Mouse (Mus musculus) liver, adult 2 months (tissue): ENCODE measurements around the gene Mcu.

Source experiments
- CTCF ChIP-seq: fragments of 200-500 bp; IDR thresholded peaks from 2 replicates; pipeline ENCODE4 v1.5.1; 2011; ENCODE audit warnings: low read depth, low read length, control low read depth
- POLR2A ChIP-seq: fragments of 200-500 bp; IDR thresholded peaks from 2 replicates; pipeline ENCODE4 v1.6.1; 2011; ENCODE audit warnings: low read length, control low read depth; ENCODE audit not compliant: insufficient read depth; ENCODE audit errors: extremely low read depth

DNA sequence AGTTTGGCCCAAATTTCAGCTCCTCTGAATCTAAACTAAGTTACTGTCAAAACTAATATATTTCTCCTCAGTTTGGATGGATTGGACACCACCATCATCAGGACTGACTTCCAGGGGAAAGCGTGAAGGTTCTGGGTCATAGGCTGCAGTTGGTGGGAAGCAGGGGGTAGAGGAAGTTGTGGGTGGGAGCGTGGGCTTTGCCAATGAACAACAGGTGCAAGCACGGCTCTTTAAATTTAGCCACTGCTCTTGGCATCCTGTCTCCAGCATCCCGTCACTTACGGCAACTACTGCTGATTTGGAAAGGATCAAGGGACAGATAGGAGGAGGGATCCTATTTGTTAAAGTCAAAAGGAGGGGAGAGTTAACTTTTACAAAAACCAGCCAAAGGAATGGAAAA lies 7.0 kb upstream of the Mcu start:
- TF ChIP-seq CTCF: no peak
- no peak for TF ChIP-seq POLR2A
